Mouse (Mus musculus): ENCODE measurements around the gene Dazl. TPM values are rescaled to one million over a fixed set of nuclear protein-coding genes. Genes with fewer than 3 reads are reported as not detected.

Dazl gene
- polyA plus RNA-seq, 1 experiment from 2014 or later = 0.45 TPM

DNA sequence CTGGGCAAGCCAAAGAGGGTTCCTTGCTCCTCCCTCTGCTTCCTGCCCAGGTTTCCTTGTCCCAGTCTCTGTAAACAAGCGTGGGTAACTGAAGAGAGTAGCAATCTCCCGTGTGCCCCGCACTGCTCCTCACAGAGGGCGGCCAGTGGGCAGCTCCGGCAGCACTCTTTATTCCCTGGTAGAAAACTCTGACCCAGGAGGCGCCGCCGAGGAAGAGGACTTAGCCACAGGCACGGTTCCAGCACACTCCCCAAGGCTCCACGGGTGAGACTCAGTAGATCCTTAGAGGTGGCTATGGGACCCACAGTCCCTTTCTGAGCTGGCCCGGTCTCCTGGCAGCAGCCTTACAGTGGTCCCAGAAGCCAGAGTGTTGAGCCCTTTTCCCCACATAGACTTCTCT lies 50.1 kb downstream of the Dazl start:
- no peak overlapping the region for H3K9ac ChIP-seq (ENCODE audit: low read depth, low read length)
- H3K4me1 ChIP-seq (ENCODE audit: control insufficient read depth, insufficient read depth, low read length) = peaks cover 5% of the 10 kb centered on the region
- H3K4me2 ChIP-seq (ENCODE audit: low read length) = no peak overlapping the region
- no peak overlapping the region for H3K27ac ChIP-seq (ENCODE audit: low read length)
- no peak for ATAC-seq
- H3K36me3 ChIP-seq (ENCODE audit: control insufficient read depth, insufficient read depth, low read length) = no peaks in the 10 kb centered on the region
- H3K4me3 ChIP-seq (ENCODE audit: low read depth, low read length) = no peak overlapping the region
- 91% methylated on average over 11 of the region's 11 CpGs for WGBS
- no peaks in the 10 kb centered on the region; the same call in 1 of the 2 replicates for H3K9me3 ChIP-seq (replicated peaks; ENCODE audit: control insufficient read depth, low read length, poor library complexity, severe bottlenecking)
- no peaks in the 10 kb centered on the region for H3K27me3 ChIP-seq (ENCODE audit: control insufficient read depth, insufficient read depth, low read depth, low read length)

- Histone ChIP-seq H3K9ac (ENCODE audit: low read depth, low read length) (no peak overlapping the region), H3K36me3 (ENCODE audit: control insufficient read depth, insufficient read depth, low read length) (no peaks in the 10 kb centered on the region), H3K27me3 (ENCODE audit: control insufficient read depth, insufficient read depth, low read depth, low read length) (no peaks in the 10 kb centered on the region), H3K4me1 (ENCODE audit: control insufficient read depth, insufficient read depth, low read length) (peaks cover 7% of the 10 kb centered on the region), H3K27ac (ENCODE audit: low read length) (no peak overlapping the region), H3K9me3 (replicated peaks; ENCODE audit: control insufficient read depth, low read length, poor library complexity, severe bottlenecking) (no peaks in the 10 kb centered on the region), H3K4me2 (ENCODE audit: low read length) (no peak overlapping the region), H3K4me3 (ENCODE audit: low read depth, low read length) (no peak overlapping the region)
- WGBS = 69% methylated on average over 11 of the region's 11 CpGs
- ATAC-seq = no peak
Observed at GRCm38 (mm10) chr17:50237818-50238610, 55.4 kb downstream of the Dazl start.

- Histone ChIP-seq H3K4me2 (ENCODE audit: low read length) (no peak overlapping the region), H3K9ac (ENCODE audit: low read depth, low read length) (no peak overlapping the region; the same call in 1 of the 2 replicates)
Observed at GRCm38 (mm10) chr17:50237436-50237709, 56.1 kb downstream of the Dazl start.

GRCm38 (mm10) chr17:50236702-50237435 lies 56.6 kb downstream of the Dazl start:
- H3K4me3 ChIP-seq (ENCODE audit: low read depth, low read length) = no peak overlapping the region
- ATAC-seq = peak; percentile 80
- no peaks in the 10 kb centered on the region for H3K36me3 ChIP-seq (ENCODE audit: control insufficient read depth, insufficient read depth, low read length)
- H3K27me3 ChIP-seq (ENCODE audit: control insufficient read depth, insufficient read depth, low read depth, low read length) = no peaks in the 10 kb centered on the region
- H3K9ac ChIP-seq (ENCODE audit: low read depth, low read length) = peak overlapping the region; percentile 48; the same call in 1 of the 2 replicates
- H3K4me2 ChIP-seq (ENCODE audit: low read length) = no peak overlapping the region
- no peaks in the 10 kb centered on the region for H3K9me3 ChIP-seq (replicated peaks; ENCODE audit: control insufficient read depth, low read length, poor library complexity, severe bottlenecking)
- H3K4me1 ChIP-seq (ENCODE audit: control insufficient read depth, insufficient read depth, low read length) = peaks cover 7% of the 10 kb centered on the region
- WGBS = 12% methylated on average over 9 of the region's 9 CpGs
- peak overlapping the region; percentile 74 for H3K27ac ChIP-seq (ENCODE audit: low read length)

More at GRCm38 (mm10) chr17:50237436-50237709, 56.1 kb downstream of the Dazl start:
- peak; percentile 92 for ATAC-seq
- Histone ChIP-seq H3K36me3 (ENCODE audit: control insufficient read depth, insufficient read depth, low read length) (no peaks in the 10 kb centered on the region), H3K27me3 (ENCODE audit: control insufficient read depth, insufficient read depth, low read depth, low read length) (no peaks in the 10 kb centered on the region), H3K9me3 (replicated peaks; ENCODE audit: control insufficient read depth, low read length, poor library complexity, severe bottlenecking) (no peaks in the 10 kb centered on the region), H3K4me1 (ENCODE audit: control insufficient read depth, insufficient read depth, low read length) (peaks cover 7% of the 10 kb centered on the region), H3K4me3 (ENCODE audit: low read depth, low read length) (no peak overlapping the region), H3K27ac (ENCODE audit: low read length) (peak overlapping the region; percentile 74)
- whole genome bisulfite sequencing = 6% methylated on average over 8 of the region's 8 CpGs

DNA sequence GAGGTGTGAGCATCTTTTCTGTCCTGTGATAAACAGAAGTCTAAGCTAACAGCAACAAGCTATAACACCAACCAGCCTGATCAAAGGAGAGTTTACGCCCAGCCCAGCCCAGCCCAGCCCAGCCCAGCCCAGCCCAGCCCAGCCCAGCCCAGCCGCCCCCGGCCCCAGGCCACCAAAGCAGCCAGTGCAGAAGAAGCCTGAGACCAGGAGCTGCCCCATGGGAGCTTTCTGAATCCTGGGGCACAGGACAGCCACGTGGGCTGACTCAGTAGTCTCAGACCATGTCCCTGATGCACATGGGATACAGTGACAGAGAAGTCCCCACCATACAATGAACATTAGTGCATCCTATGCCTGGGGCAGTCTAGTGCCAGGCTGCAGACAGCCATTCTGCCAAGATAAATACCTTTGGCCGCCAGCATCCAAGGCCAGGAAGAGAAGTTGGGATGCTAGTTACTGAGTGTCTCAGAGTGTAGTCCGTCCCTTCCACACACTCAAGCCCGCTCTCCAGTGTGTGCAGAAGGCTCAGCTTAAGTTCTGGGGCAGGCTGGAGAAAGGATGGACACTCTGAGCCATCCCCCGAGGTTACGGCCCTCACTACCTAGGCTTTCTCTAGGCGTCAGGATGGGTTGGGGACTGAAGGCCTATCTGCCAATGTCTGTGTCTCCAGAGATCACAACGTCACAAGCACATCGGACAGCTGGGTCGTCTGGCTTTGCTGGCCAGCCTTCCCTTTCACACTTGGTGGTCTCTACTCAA lies 57.3 kb downstream of the Dazl start:
- H3K4me3 ChIP-seq (ENCODE audit: low read depth, low read length) = no peak overlapping the region
- no peak overlapping the region for H3K4me2 ChIP-seq (ENCODE audit: low read length)
- H3K27me3 ChIP-seq (ENCODE audit: control insufficient read depth, insufficient read depth, low read depth, low read length) = no peaks in the 10 kb centered on the region
- H3K36me3 ChIP-seq (ENCODE audit: control insufficient read depth, insufficient read depth, low read length) = no peaks in the 10 kb centered on the region
- 37% methylated on average over 13 of the region's 13 CpGs for WGBS
- peak overlapping the region; percentile 74 for H3K27ac ChIP-seq (ENCODE audit: low read length)
- H3K9me3 ChIP-seq (replicated peaks; ENCODE audit: control insufficient read depth, low read length, poor library complexity, severe bottlenecking) = no peaks in the 10 kb centered on the region
- H3K4me1 ChIP-seq (ENCODE audit: control insufficient read depth, insufficient read depth, low read length) = peaks cover 7% of the 10 kb centered on the region
- no peak overlapping the region for H3K9ac ChIP-seq (ENCODE audit: low read depth, low read length)
- ATAC-seq = peak; percentile 22; the same call in 1 of the 2 replicates

DNA sequence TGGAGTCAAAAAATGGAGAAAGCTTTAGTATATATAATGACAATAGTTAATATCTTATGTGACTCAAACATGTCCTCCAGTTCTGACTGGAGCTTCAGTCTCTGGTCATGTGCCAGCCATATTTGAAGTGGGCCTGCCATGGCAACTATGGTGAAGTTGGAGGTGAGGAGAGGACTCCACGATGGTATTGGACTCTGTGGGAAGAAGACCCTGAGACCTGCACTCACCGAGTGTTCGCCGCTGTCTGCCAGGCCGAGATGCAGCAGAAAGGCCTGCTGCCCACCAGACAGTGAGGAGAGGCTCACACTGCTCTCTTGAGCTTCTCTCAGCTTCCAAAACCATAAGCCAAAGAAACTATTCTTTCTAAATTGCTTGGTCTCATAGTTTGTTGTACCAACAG lies 59.5 kb downstream of the Dazl start:
- WGBS = 83% methylated on average over 5 of the region's 5 CpGs

GRCm38 (mm10) chr17:50232821-50233220 lies 60.6 kb downstream of the Dazl start:
- no peak for ATAC-seq
- Histone ChIP-seq H3K27me3 (ENCODE audit: control insufficient read depth, insufficient read depth, low read depth, low read length) (no peaks in the 10 kb centered on the region), H3K36me3 (ENCODE audit: control insufficient read depth, insufficient read depth, low read length) (no peaks in the 10 kb centered on the region), H3K4me2 (ENCODE audit: low read length) (no peak overlapping the region), H3K27ac (ENCODE audit: low read length) (no peak overlapping the region), H3K9me3 (replicated peaks; ENCODE audit: control insufficient read depth, low read length, poor library complexity, severe bottlenecking) (no peaks in the 10 kb centered on the region), H3K4me1 (ENCODE audit: control insufficient read depth, insufficient read depth, low read length) (peaks cover 7% of the 10 kb centered on the region), H3K4me3 (ENCODE audit: low read depth, low read length) (no peak overlapping the region), H3K9ac (ENCODE audit: low read depth, low read length) (no peak overlapping the region)
- WGBS = 83% methylated on average over 11 of the region's 11 CpGs

More for the DNA sequence above, 59.5 kb downstream of the Dazl start:
- Histone ChIP-seq H3K4me1 (ENCODE audit: control insufficient read depth, insufficient read depth, low read length) (peaks cover 7% of the 10 kb centered on the region), H3K9ac (ENCODE audit: low read depth, low read length) (no peak overlapping the region), H3K27me3 (ENCODE audit: control insufficient read depth, insufficient read depth, low read depth, low read length) (no peaks in the 10 kb centered on the region), H3K4me3 (ENCODE audit: low read depth, low read length) (no peak overlapping the region), H3K27ac (ENCODE audit: low read length) (no peak overlapping the region), H3K4me2 (ENCODE audit: low read length) (no peak overlapping the region), H3K36me3 (ENCODE audit: control insufficient read depth, insufficient read depth, low read length) (no peaks in the 10 kb centered on the region), H3K9me3 (replicated peaks; ENCODE audit: control insufficient read depth, low read length, poor library complexity, severe bottlenecking) (no peaks in the 10 kb centered on the region)
- no peak for ATAC-seq

GRCm38 (mm10) chr17:50231206-50231605 lies 62.2 kb downstream of the Dazl start:
- no peaks in the 10 kb centered on the region for H3K27me3 ChIP-seq (ENCODE audit: control insufficient read depth, insufficient read depth, low read depth, low read length)
- ATAC-seq = no peak
- WGBS = 88% methylated on average over 8 of the region's 8 CpGs
- no peak overlapping the region for H3K4me3 ChIP-seq (ENCODE audit: low read depth, low read length)
- no peaks in the 10 kb centered on the region for H3K9me3 ChIP-seq (replicated peaks; ENCODE audit: control insufficient read depth, low read length, poor library complexity, severe bottlenecking)
- H3K36me3 ChIP-seq (ENCODE audit: control insufficient read depth, insufficient read depth, low read length) = no peaks in the 10 kb centered on the region
- H3K4me1 ChIP-seq (ENCODE audit: control insufficient read depth, insufficient read depth, low read length) = peaks cover 2% of the 10 kb centered on the region; the same call in 1 of the 2 replicates
- H3K9ac ChIP-seq (ENCODE audit: low read depth, low read length) = no peak overlapping the region
- H3K27ac ChIP-seq (ENCODE audit: low read length) = no peak overlapping the region
- H3K4me2 ChIP-seq (ENCODE audit: low read length) = no peak overlapping the region
